Mouse (Mus musculus): ENCODE results near the gene Tas2r143.

Tas2r143 gene

GRCm38 (mm10) chr6:42398998-42399397 is 1.0 kb upstream of the Tas2r143 start:
- DNase-seq, result no peak

GRCm38 (mm10) chr6:42405134-42405533 is 5.1 kb downstream of the Tas2r143 start, which contains the start of gene Tas2r135:
Gene Tas2r135, plus strand, starts transcription at chr6:42405434.
- DNase-seq, result no peak

- DNase-seq, result no peak
These were observed 19.4 kb downstream of the Tas2r143 start for GRCm38 (mm10) chr6:42419443-42419842.

GRCm38 (mm10) chr6:42421439-42421838 is 21.4 kb downstream of the Tas2r143 start:
- no peak for DNase-seq

- no peak for DNase-seq
These were observed 24.4 kb downstream of the Tas2r143 start for GRCm38 (mm10) chr6:42424472-42424871.

GRCm38 (mm10) chr6:42426337-42426736 is 26.3 kb downstream of the Tas2r143 start:
- no peak for DNase-seq

- DNase-seq, result no peak
These were observed 33.5 kb downstream of the Tas2r143 start for GRCm38 (mm10) chr6:42433554-42433953.

- no peak for DNase-seq
These were observed 34.4 kb downstream of the Tas2r143 start, which contains the start of gene Tas2r126 for GRCm38 (mm10) chr6:42434446-42434845. Gene Tas2r126, plus strand, starts transcription at chr6:42434535.

GRCm38 (mm10) chr6:42435490-42435889 is 35.5 kb downstream of the Tas2r143 start:
- DNase-seq, result no peak

- no peak for DNase-seq
These were observed 41.4 kb downstream of the Tas2r143 start for GRCm38 (mm10) chr6:42441395-42441794.

GRCm38 (mm10) chr6:42444491-42444890 is 44.5 kb downstream of the Tas2r143 start:
- no peak for DNase-seq

- no peak for DNase-seq
These were observed 47.3 kb downstream of the Tas2r143 start for GRCm38 (mm10) chr6:42447381-42447780.
